Mouse (Mus musculus) MEL (cell line): Measurements from ENCODE around the gene Abcb1a. TPM values are rescaled to one million over a fixed set of nuclear protein-coding genes. Genes with fewer than 3 reads are reported as not detected.

Experiments
- DNase-seq: peaks from one replicate; pipeline ENCODE4 v3.0.0; 2011; ENCODE audit warnings: low read depth, low spot score
- H3K27ac ChIP-seq: 2 replicates; pipeline ENCODE4 v1.5.1; 2012; ENCODE audit warnings: low read depth, mild to moderate bottlenecking, control low read depth, low read length, moderate library complexity; ENCODE audit not compliant: control insufficient read depth
- H3K27me3 ChIP-seq, 2 experiments: fragments of 150-350 bp in 1 of 2; sonication (generic) in 1 of 2; 2 replicates each; pipeline ENCODE4 v1.6.1; 2012; ENCODE audit warnings: low read length in 2 of 2, mild to moderate bottlenecking in 2 of 2, improper control_type of control experiment in 1 of 2, moderate library complexity in 1 of 2; ENCODE audit not compliant: insufficient read depth in 2 of 2, control insufficient read depth in 1 of 2
- H3K36me3 ChIP-seq, 2 experiments: 2 replicates each; pipeline ENCODE4 v1.6.1; 2012 to 2014; ENCODE audit warnings: low read length in 2 of 2, improper control_type of control experiment in 1 of 2, inconsistent platforms in 1 of 2, mild to moderate bottlenecking in 1 of 2; ENCODE audit not compliant: insufficient read depth in 2 of 2, control insufficient read depth in 1 of 2
- H3K4me1 ChIP-seq, 2 experiments: fragments of 150-350 bp in 1 of 2; sonication (generic) in 1 of 2; 2 replicates each; pipeline ENCODE4 v1.6.1; 2012; ENCODE audit warnings: low read length in 2 of 2, improper control_type of control experiment in 1 of 2, mild to moderate bottlenecking in 1 of 2; ENCODE audit not compliant: insufficient read depth in 2 of 2, control insufficient read depth in 1 of 2
- H3K4me3 ChIP-seq, 2 experiments: fragments of 150-350 bp in 1 of 2; sonication (generic) in 1 of 2; 2 replicates each; pipeline ENCODE4 v1.5.1; 2012; ENCODE audit warnings: low read depth in 2 of 2, low read length in 2 of 2, mild to moderate bottlenecking in 2 of 2, moderate library complexity in 2 of 2, control low read depth in 1 of 2, improper control_type of control experiment in 1 of 2; ENCODE audit not compliant: control insufficient read depth in 1 of 2, insufficient read depth in 1 of 2
- H3K79me2 ChIP-seq: 2 replicates; pipeline ENCODE4 v1.6.1; 2012; ENCODE audit warnings: mild to moderate bottlenecking, low read length, moderate library complexity; ENCODE audit not compliant: control insufficient read depth, poor library complexity, insufficient read depth
- H3K9ac ChIP-seq: 2 replicates; pipeline ENCODE4 v1.6.1; 2012; ENCODE audit warnings: low read depth, mild to moderate bottlenecking, control low read depth, low read length, moderate library complexity; ENCODE audit not compliant: control insufficient read depth, poor library complexity, severe bottlenecking
- H3K9me3 ChIP-seq: fragments of 150-350 bp; sonication (generic); replicated peaks from 2 replicates; pipeline ENCODE4 v1.6.1; 2012; ENCODE audit warnings: mild to moderate bottlenecking, low read length, improper control_type of control experiment, moderate library complexity; ENCODE audit not compliant: insufficient read depth
- BHLHE40 ChIP-seq: IDR thresholded peaks from 2 replicates; pipeline ENCODE4 v1.6.1; 2012; ENCODE audit warnings: low read depth, mild to moderate bottlenecking, inconsistent platforms, low read length, improper control_type of control experiment, borderline replicate concordance
- CTCF ChIP-seq, 3 experiments: IDR thresholded peaks in 2 of 3; conservative IDR thresholded peaks in 1 of 3; 2 replicates each; pipeline ENCODE4 v1.5.1; 2011 to 2012; ENCODE audit warnings: low read length in 3 of 3, low read depth in 2 of 3, mild to moderate bottlenecking in 2 of 3, improper control_type of control experiment in 1 of 3, inconsistent platforms in 1 of 3, mixed read lengths in 1 of 3, moderate library complexity in 1 of 3; ENCODE audit not compliant: control insufficient read depth in 1 of 3, insufficient read depth in 1 of 3, poor library complexity in 1 of 3, severe bottlenecking in 1 of 3
- E2F4 ChIP-seq: IDR thresholded peaks from 2 replicates; pipeline ENCODE4 v1.6.1; 2011; ENCODE audit warnings: low read depth, low read length, improper control_type of control experiment, borderline replicate concordance
- GATA1 ChIP-seq: IDR thresholded peaks from 2 replicates; pipeline ENCODE4 v1.6.1; 2011; ENCODE audit warnings: low read depth, low read length, improper control_type of control experiment
- KAT2A ChIP-seq: conservative IDR thresholded peaks from 2 replicates; pipeline ENCODE4 v1.6.1; 2012; ENCODE audit warnings: low read depth, low read length, improper control_type of control experiment, inconsistent platforms
- MAFK ChIP-seq: IDR thresholded peaks from 2 replicates; pipeline ENCODE4 v1.6.1; 2011; ENCODE audit warnings: low read depth, mild to moderate bottlenecking, low read length, improper control_type of control experiment, borderline replicate concordance
- MAX ChIP-seq: IDR thresholded peaks from 2 replicates; pipeline ENCODE4 v1.6.1; 2011; ENCODE audit warnings: low read length, improper control_type of control experiment
- MAZ ChIP-seq: IDR thresholded peaks from 2 replicates; pipeline ENCODE4 v1.6.1; 2012; ENCODE audit warnings: low read depth, mild to moderate bottlenecking, inconsistent platforms, low read length, improper control_type of control experiment
- MYB ChIP-seq: IDR thresholded peaks from 2 replicates; pipeline ENCODE4 v1.6.1; 2011; ENCODE audit warnings: mild to moderate bottlenecking, low read depth, low read length, improper control_type of control experiment
- NELFE ChIP-seq: IDR thresholded peaks from 2 replicates; pipeline ENCODE4 v1.6.1; 2011; ENCODE audit warnings: low read depth, low read length, improper control_type of control experiment
- POLR2AphosphoS5 ChIP-seq: IDR thresholded peaks from 2 replicates; pipeline ENCODE4 v1.6.1; 2012; ENCODE audit warnings: low read depth, borderline replicate concordance, mild to moderate bottlenecking, inconsistent platforms, low read length, moderate library complexity, mixed read lengths
- SMC3 ChIP-seq: IDR thresholded peaks from 2 replicates; pipeline ENCODE4 v1.6.1; 2011; ENCODE audit warnings: low read depth, low read length, improper control_type of control experiment
- UBTF ChIP-seq: IDR thresholded peaks from 2 replicates; pipeline ENCODE4 v1.6.1; 2012; ENCODE audit warnings: low read depth, mild to moderate bottlenecking, inconsistent platforms, low read length, improper control_type of control experiment, moderate library complexity, borderline replicate concordance; ENCODE audit not compliant: insufficient read depth
- USF1 ChIP-seq: IDR thresholded peaks from 2 replicates; pipeline ENCODE4 v1.6.1; 2014; ENCODE audit warnings: low read depth, mild to moderate bottlenecking, inconsistent platforms, low read length, improper control_type of control experiment, moderate library complexity
- USF2 ChIP-seq, 2 experiments: IDR thresholded peaks; 2 replicates each; pipeline ENCODE4 v1.6.1; 2011 to 2012; ENCODE audit warnings: improper control_type of control experiment in 2 of 2, low read length in 2 of 2, borderline replicate concordance in 1 of 2, inconsistent platforms in 1 of 2, low read depth in 1 of 2, mild to moderate bottlenecking in 1 of 2; ENCODE audit not compliant: insufficient read depth in 1 of 2
- polyA plus RNA-seq, 2 experiments: library from polyadenylated mRNA; stranded (reverse) in 1 of 2; unstranded in 1 of 2; fragments of >175 nt in 1 of 2; fragments of >200 nt in 1 of 2; gene quantifications; 2 replicates each; pipeline versions ENCODE4 v1.2.1 to v1.2.4; 2012; ENCODE audit warnings: low replicate concordance in 2 of 2, low read depth in 1 of 2; ENCODE audit not compliant: insufficient read length in 2 of 2, insufficient read depth in 1 of 2, missing spikeins in 1 of 2
- total RNA-seq: library from RNA; depleted of rRNA; stranded (reverse); fragments of 300-350 nt; gene quantifications from 2 replicates; pipeline ENCODE4 v1.2.3, GENCODE M21; 2012

The Abcb1a gene
- total and polyA plus RNA-seq, 3 experiments = not detected

DNA sequence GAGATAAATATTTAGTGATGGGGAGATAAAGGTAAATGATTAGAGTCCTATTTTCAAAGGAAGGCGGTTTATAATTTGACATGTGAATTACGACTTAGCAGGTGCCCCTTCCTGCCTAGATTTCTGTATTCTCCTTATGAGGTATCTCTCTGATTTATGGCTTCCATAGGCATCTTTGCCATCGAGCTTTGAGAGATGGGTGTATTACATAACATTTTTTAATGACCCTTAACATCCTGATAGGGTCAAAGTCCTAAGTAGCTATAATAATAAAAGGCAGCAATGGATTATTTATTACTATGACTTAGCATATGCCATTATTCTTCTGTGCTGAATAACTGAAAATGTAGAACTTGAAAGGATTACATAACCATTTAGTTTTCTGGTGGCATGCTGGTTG, 4.8 kb downstream of the Abcb1a start:
- no peaks in the 10 kb centered on the region for H3K27me3 ChIP-seq
- TF ChIP-seq CTCF (IDR thresholded peaks at IDR 0.05 in 2 of 3, conservative IDR thresholded peaks at IDR 0.05 in 1 of 3; ENCODE audit: control insufficient read depth in 1 of 3, insufficient read depth in 1 of 3, low read depth in 2 of 3, low read length in 3 of 3, poor library complexity in 1 of 3, severe bottlenecking in 1 of 3) (no peak), POLR2AphosphoS5 (no peak), UBTF (no peak), E2F4 (no peak), GATA1 (no peak), KAT2A (no peak)

DNA sequence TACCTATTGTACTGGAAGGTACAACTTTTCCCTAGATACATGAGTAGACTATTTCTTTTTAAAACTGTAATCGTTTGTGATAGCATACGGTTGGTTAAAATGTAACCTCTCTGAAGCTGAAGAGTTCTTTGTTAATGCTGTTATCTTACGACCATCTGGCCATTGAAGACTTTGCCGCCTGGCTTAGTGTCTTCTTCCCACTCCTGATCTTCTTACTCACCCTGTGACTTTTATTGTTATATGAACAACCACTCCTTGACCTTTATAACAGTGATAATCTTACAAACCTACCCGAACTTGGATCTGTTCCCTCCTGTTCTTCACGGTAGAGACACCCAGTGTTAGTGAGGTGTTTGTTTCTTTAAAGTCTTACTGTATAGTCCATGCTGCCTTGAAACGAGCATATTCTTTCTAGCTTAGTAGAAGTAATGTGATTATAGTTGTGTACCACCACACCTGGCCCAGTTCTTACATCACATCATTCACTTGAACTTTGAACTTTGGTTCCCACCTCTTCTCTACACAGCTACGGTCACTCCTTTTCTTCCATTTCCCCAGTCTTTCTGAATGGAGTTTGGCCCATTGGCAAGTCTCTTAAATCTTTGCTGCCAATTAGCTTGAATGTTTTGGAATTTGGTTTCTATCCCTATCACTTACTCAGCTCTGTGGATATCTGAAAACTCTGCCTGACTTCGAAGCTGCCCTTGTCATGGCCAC, 8.0 kb downstream of the Abcb1a start:
- Histone ChIP-seq H3K36me3 (no peaks in the 10 kb centered on the region), H3K4me3 (no peak overlapping the region), H3K27ac (no peak overlapping the region), H3K79me2 (no peaks in the 10 kb centered on the region), H3K9me3 (no peaks in the 10 kb centered on the region), H3K27me3 (no peaks in the 10 kb centered on the region; a peak in 1 of 4 replicates)
- no peak for TF ChIP-seq USF1
- no peak for TF ChIP-seq MYB
- no peak for TF ChIP-seq SMC3
- no peak for TF ChIP-seq USF2 (IDR thresholded peaks at IDR 0.05; ENCODE audit: borderline replicate concordance in 1 of 2, insufficient read depth in 1 of 2, low read depth in 1 of 2, low read length in 2 of 2)
- no peak for TF ChIP-seq BHLHE40
- no peak for TF ChIP-seq NELFE
- no peak for TF ChIP-seq CTCF (IDR thresholded peaks at IDR 0.05 in 2 of 3, conservative IDR thresholded peaks at IDR 0.05 in 1 of 3; ENCODE audit: control insufficient read depth in 1 of 3, insufficient read depth in 1 of 3, low read depth in 2 of 3, low read length in 3 of 3, poor library complexity in 1 of 3, severe bottlenecking in 1 of 3)
- no peak for TF ChIP-seq MAX
- no peak for TF ChIP-seq MAZ
- no peak for TF ChIP-seq MAFK
- TF ChIP-seq UBTF = no peak
- TF ChIP-seq E2F4 = no peak
- TF ChIP-seq, all 39 proteins: peak for 0
- DNase-seq = no peak
- no peaks in the 10 kb centered on the region for H3K4me1 ChIP-seq
- no peak overlapping the region for H3K9ac ChIP-seq

More for the DNA sequence above, 4.8 kb downstream of the Abcb1a start:
- Histone ChIP-seq H3K27ac (no peak overlapping the region), H3K79me2 (no peaks in the 10 kb centered on the region), H3K36me3 (no peaks in the 10 kb centered on the region), H3K4me3 (no peak overlapping the region), H3K4me1 (no peaks in the 10 kb centered on the region), H3K9ac (no peak overlapping the region), H3K9me3 (no peaks in the 10 kb centered on the region)
- DNase-seq = no peak
